Mouse (Mus musculus) MEL (cell line): ENCODE data around the gene Rsph10b.

Source experiments
- CHD1 ChIP-seq: IDR thresholded peaks from 2 replicates; pipeline ENCODE4 v1.6.1; 2012; ENCODE audit warnings: low read depth, mild to moderate bottlenecking, inconsistent platforms, low read length, improper control_type of control experiment
- CTCF ChIP-seq, 3 experiments: IDR thresholded peaks in 2 of 3; conservative IDR thresholded peaks in 1 of 3; 2 replicates each; pipeline ENCODE4 v1.5.1; 2011 to 2012; ENCODE audit warnings: low read length in 3 of 3, low read depth in 2 of 3, mild to moderate bottlenecking in 2 of 3, improper control_type of control experiment in 1 of 3, inconsistent platforms in 1 of 3, mixed read lengths in 1 of 3, moderate library complexity in 1 of 3; ENCODE audit not compliant: control insufficient read depth in 1 of 3, insufficient read depth in 1 of 3, poor library complexity in 1 of 3, severe bottlenecking in 1 of 3
- E2F4 ChIP-seq: IDR thresholded peaks from 2 replicates; pipeline ENCODE4 v1.6.1; 2011; ENCODE audit warnings: low read depth, low read length, improper control_type of control experiment, borderline replicate concordance
- EP300 ChIP-seq, 2 experiments: IDR thresholded peaks; 2 replicates each; pipeline ENCODE4 v1.6.1; 2011; ENCODE audit warnings: improper control_type of control experiment in 2 of 2, low read length in 2 of 2, low read depth in 1 of 2, mild to moderate bottlenecking in 1 of 2
- NRF1 ChIP-seq: IDR thresholded peaks from 2 replicates; pipeline ENCODE4 v1.6.1; 2014; ENCODE audit warnings: low read depth, mild to moderate bottlenecking, inconsistent platforms, low read length, improper control_type of control experiment, moderate library complexity; ENCODE audit not compliant: poor library complexity, insufficient read depth, severe bottlenecking
- POLR2A ChIP-seq, 2 experiments: IDR thresholded peaks; 2 replicates each; pipeline ENCODE4 v1.6.1; 2011 to 2012; ENCODE audit warnings: low read length in 2 of 2, mild to moderate bottlenecking in 2 of 2, control low read depth in 1 of 2, improper control_type of control experiment in 1 of 2, low read depth in 1 of 2, moderate library complexity in 1 of 2; ENCODE audit not compliant: control insufficient read depth in 1 of 2, insufficient read depth in 1 of 2, poor library complexity in 1 of 2
- SIN3A ChIP-seq: IDR thresholded peaks from 2 replicates; pipeline ENCODE4 v1.6.1; 2012; ENCODE audit warnings: low read length, improper control_type of control experiment, inconsistent platforms
- USF1 ChIP-seq: IDR thresholded peaks from 2 replicates; pipeline ENCODE4 v1.6.1; 2014; ENCODE audit warnings: low read depth, mild to moderate bottlenecking, inconsistent platforms, low read length, improper control_type of control experiment, moderate library complexity

GRCm38 (mm10) chr5:143987596-143987995 lies 54.8 kb downstream of the Rsph10b start:
- TF ChIP-seq CHD1 (no peak), CTCF (IDR thresholded peaks at IDR 0.05 in 2 of 3, conservative IDR thresholded peaks at IDR 0.05 in 1 of 3; ENCODE audit: control insufficient read depth in 1 of 3, insufficient read depth in 1 of 3, low read depth in 2 of 3, low read length in 3 of 3, poor library complexity in 1 of 3, severe bottlenecking in 1 of 3) (no peak), USF1 (no peak), POLR2A (IDR thresholded peaks at IDR 0.05; ENCODE audit: control insufficient read depth in 1 of 2, insufficient read depth in 1 of 2, low read depth in 1 of 2, low read length in 2 of 2, poor library complexity in 1 of 2) (no peak), SIN3A (no peak), NRF1 (no peak), E2F4 (no peak), EP300 (IDR thresholded peaks at IDR 0.05; ENCODE audit: low read depth in 1 of 2, low read length in 2 of 2) (no peak)
